Mouse (Mus musculus) heart, postnatal 0 days (tissue): ENCODE results near the gene Dbt.
"Not testable (repeated sequence)": the region's sequence is repeated elsewhere in the genome, so short reads cannot be mapped to it uniquely, and the experiment has no call there.

Experiments used
- CTCF ChIP-seq: IDR thresholded peaks from 2 replicates; pipeline ENCODE4 v1.5.1; 2016; ENCODE audit warnings: antibody characterized with exemption, control low read depth, low read depth
- EP300 ChIP-seq: IDR thresholded peaks from 2 replicates; pipeline ENCODE4 v1.6.1; 2016; ENCODE audit warnings: antibody characterized with exemption, low read depth

GRCm38 (mm10) chr3:116561315-116561714 lies 48.4 kb downstream of the Dbt start:
- not testable (repeated sequence) for TF ChIP-seq EP300, CTCF
